Mouse (Mus musculus) inflammation-experienced regulatory T-cells, adult 6 months (primary cell): ENCODE measurements around the gene Dnah10. TPM values are rescaled to one million over a fixed set of nuclear protein-coding genes. Genes with fewer than 3 reads are reported as not detected.
"Not testable (repeated sequence)": the region's sequence is repeated elsewhere in the genome, so short reads cannot be mapped to it uniquely, and the experiment has no call there.

Experiments
- ATAC-seq: one replicate; pipeline ENCODE4 v1.8.0; 2017
- polyA plus RNA-seq, 3 experiments: library from polyadenylated mRNA; unstranded; fragments of 100-300 nt; shearing (Covaris generic); gene quantifications; one replicate each; pipeline ENCODE4 v1.2.1; 2017

Gene Dnah10
- under 1 TPM in 1 of 3 experiments, not detected in 2; 0.05 TPM for polyA plus RNA-seq

GRCm38 (mm10) chr5:124724997-124725396 is at the start of gene Dnah10:
Gene Dnah10 (plus strand): TSS chr5:124725085.
- no peak for ATAC-seq

GRCm38 (mm10) chr5:124713741-124714140 is 11.1 kb upstream of the Dnah10 start:
- no peak for ATAC-seq

- no peak for ATAC-seq
Observed at GRCm38 (mm10) chr5:124715135-124715534, 9.8 kb upstream of the Dnah10 start.

GRCm38 (mm10) chr5:124717969-124718368 is 6.9 kb upstream of the Dnah10 start:
- no peak for ATAC-seq

- ATAC-seq = no peak
Observed at GRCm38 (mm10) chr5:124718396-124718795, 6.5 kb upstream of the Dnah10 start.

GRCm38 (mm10) chr5:124723125-124723524 is 1.8 kb upstream of the Dnah10 start:
- ATAC-seq = no peak

- ATAC-seq = no peak
Observed at GRCm38 (mm10) chr5:124729662-124730206, 4.8 kb downstream of the Dnah10 start.

- ATAC-seq = no peak
Observed at GRCm38 (mm10) chr5:124733961-124734360, 9.1 kb downstream of the Dnah10 start.

GRCm38 (mm10) chr5:124741898-124742599 is 17.2 kb downstream of the Dnah10 start:
- ATAC-seq = no peak

- ATAC-seq = no peak
Observed at GRCm38 (mm10) chr5:124743841-124744240, 19.0 kb downstream of the Dnah10 start.

- ATAC-seq = no peak
Observed at GRCm38 (mm10) chr5:124746220-124746619, 21.3 kb downstream of the Dnah10 start.

- ATAC-seq = no peak
Observed at GRCm38 (mm10) chr5:124748296-124748695, 23.4 kb downstream of the Dnah10 start.

- no peak for ATAC-seq
Observed at GRCm38 (mm10) chr5:124751656-124752055, 26.8 kb downstream of the Dnah10 start.

- ATAC-seq = no peak
Observed at GRCm38 (mm10) chr5:124761011-124761410, 36.1 kb downstream of the Dnah10 start.

- ATAC-seq = no peak
Observed at GRCm38 (mm10) chr5:124761787-124762186, 36.9 kb downstream of the Dnah10 start.

- no peak for ATAC-seq
Observed at GRCm38 (mm10) chr5:124774552-124774951, 49.7 kb downstream of the Dnah10 start.

GRCm38 (mm10) chr5:124776289-124776688 is 51.4 kb downstream of the Dnah10 start:
- ATAC-seq = not testable (repeated sequence)

GRCm38 (mm10) chr5:124777178-124777709 is 52.4 kb downstream of the Dnah10 start:
- ATAC-seq = no peak

- ATAC-seq = no peak
Observed at GRCm38 (mm10) chr5:124779926-124780325, 55.0 kb downstream of the Dnah10 start.

GRCm38 (mm10) chr5:124781696-124782095 is 56.8 kb downstream of the Dnah10 start:
- ATAC-seq = no peak

- no peak for ATAC-seq
Observed at GRCm38 (mm10) chr5:124785650-124786049, 60.8 kb downstream of the Dnah10 start.

GRCm38 (mm10) chr5:124792112-124792511 is 67.2 kb downstream of the Dnah10 start:
- ATAC-seq = no peak

- no peak for ATAC-seq
Observed at GRCm38 (mm10) chr5:124809708-124810366, 85.0 kb downstream of the Dnah10 start.

GRCm38 (mm10) chr5:124812466-124812865 is 87.6 kb downstream of the Dnah10 start:
- ATAC-seq = no peak
